Mouse (Mus musculus) thymus, postnatal 0 days (tissue): Measurements from ENCODE around the gene Chil5. TPM values are rescaled to one million over a fixed set of nuclear protein-coding genes. Genes with fewer than 3 reads are reported as not detected.
"Not testable (repeated sequence)": the region's sequence is repeated elsewhere in the genome, so short reads cannot be mapped to it uniquely, and the experiment has no call there.

Experiments used
- DNase-seq: peaks from one replicate; pipeline ENCODE4 v3.0.0-alpha.2; 2015; ENCODE audit warnings: low spot score
- polyA plus RNA-seq: library from polyadenylated mRNA; unstranded; fragments of >200 nt; fragmentation: Nextera tagmentation; extraction: Ambion mirVana; gene quantifications from 2 replicates; pipeline ENCODE4 v1.2.1, GENCODE M21; 2015

Chil5 gene
- 0.14 and 0.26 TPM in 2 replicates for polyA plus RNA-seq

DNA sequence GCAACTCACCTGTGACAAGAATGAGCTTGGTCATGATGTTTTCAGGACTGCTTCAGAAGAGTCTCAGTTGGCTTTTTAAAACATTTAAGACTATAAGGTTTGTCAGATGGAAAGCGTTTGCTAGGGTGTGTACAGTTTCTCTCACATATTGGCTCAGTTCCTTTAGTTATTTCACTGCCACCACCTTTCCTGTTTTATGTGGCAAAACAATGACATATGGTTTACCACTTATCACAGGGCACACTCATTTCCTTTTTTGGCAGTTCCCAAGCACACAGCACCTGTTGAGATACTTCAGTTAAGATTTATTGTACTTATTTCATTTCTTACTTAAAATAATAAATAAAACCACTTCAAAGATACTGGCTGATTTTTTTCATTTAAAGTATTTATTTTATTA, at the start of gene Chil5:
TSS of gene Chil5 (minus strand) at position 34 of the 400 bp plus-strand sequence.
- DNase-seq = peak; percentile 22

DNA sequence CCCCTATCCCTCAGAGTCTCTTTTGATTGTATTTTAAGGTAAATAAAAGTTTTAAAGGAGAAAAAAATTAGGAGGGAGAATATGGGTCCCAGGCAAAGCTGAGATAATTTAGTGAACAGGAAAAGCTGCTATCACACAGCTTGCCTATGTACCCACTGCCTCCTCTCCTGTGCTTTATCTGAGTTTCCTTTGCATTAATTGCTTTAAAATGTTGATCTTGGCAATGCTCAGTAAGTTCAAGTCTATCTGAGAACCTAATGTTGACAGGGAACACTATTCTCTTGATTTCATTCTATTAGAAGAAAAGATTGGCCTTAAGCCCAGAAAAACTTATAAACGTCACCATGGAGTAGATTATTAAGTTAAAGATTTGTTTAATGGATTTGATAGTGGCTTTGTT, 42.2 kb upstream of the Chil5 start:
- DNase-seq = no peak

DNA sequence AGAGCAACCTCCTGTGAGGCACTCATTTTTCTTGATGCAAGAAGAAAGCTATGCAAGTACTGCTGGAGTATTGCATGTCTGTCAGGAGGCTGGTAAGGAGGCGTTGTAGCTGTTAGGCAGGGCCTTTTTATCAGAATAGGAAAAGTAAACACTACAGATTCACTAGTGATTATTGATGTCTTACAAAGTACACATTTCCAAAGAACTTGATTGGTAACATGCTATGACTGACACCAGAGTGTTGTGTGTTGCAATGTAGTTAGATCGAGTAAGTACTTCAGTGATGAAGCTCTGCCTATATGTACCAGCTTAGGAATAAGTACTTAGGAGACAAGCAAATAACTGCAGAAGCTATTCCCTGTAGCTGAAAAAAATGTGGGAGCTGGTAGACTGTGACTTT, 38.4 kb upstream of the Chil5 start:
- DNase-seq = no peak

DNA sequence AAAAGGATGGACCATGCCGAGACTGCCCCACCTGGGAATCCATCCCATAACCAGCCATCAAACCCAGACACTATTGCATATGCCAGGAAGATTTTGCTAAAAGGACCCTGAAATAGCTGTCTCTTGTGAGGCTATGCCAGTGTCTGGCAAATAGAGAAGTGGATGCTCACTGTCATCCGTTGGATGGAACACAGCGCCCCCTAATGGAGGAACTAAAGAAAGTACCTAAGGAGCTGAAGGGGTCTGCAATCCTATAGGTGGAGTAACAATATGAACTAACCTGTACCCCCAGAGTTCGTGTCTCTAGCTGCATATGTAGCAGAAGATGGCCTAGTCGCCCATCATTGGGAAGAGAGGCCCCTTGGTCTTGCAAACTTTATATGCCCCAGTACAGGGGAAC, 35.1 kb upstream of the Chil5 start:
- DNase-seq = peak; percentile 46

DNA sequence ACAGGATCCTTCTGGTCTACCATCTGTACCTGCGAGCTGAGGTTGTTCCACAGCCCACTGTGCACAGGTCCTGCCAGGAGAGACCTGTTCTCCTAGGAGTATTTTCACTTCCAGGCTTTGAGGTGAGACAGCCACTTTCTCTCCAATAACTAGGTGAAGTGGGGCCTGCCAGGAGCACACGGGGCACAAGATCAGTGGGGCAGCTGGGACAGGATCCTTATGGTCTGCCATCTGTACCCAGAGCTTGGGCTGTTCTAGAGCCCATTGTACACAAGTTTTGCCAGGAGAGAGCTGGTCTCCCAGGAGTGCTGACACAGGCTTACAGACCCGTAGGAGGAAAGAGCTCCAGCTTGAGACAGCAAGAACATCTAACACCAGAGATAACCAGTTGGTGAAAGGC, 25.4 kb upstream of the Chil5 start:
- DNase-seq = no peak

DNA sequence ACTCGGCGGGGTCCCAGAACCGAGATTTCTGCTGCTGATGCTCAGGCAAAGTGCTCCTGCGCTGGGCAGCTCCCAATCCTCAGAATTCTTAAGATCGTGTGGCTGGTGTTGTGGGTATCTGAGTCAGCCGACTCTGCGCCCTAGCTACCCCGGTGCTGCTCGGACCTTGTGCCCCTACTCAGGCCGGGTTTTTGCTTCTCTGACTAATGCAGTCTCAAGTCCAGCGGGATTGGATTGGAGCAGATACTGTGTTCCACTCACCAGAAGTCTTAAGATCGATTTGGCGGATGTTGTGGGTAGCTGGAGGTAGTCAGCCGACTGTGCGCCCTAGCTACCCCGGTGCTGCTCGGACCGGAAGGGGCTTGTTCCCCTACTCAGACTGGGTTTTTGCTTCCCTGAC, 19.3 kb upstream of the Chil5 start:
- no peak for DNase-seq

DNA sequence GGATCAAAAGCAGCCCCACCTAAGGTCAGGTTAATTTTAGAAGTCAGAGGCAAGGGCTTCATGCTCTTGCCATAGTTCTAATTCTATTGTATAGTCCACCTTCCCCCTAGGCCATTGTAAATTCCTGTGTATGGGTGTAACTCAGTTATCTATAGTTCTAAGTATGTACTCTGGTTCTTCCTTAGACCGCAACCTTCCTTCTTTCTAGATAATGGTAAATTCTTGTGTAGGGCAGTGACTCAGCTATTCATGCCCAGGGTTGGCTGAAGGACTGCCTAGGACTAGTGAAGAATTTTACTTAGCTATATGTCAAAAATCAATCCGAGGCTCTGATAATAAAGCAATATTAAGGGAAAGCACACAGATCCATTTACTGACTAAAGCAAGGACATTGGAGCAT, 7.7 kb upstream of the Chil5 start:
- DNase-seq = no peak

DNA sequence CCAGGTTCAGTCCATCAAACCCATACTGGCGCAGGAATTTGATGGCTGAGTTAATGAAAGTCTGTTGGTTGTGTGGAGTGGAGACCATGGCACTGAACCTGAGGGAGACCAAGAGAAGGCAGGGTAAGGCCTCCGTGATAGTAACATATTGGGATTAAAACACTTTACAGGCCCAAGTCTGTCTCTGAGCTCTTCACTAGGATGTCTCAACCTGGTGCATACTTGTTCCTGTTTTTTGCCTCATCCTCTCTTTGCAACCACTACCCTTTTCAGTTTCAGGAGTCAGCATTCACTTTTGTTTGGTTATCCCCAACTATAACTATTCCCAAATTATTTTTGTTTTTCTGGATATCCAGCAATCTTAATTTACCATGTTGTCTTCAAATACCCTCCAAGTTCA, 8.5 kb downstream of the Chil5 start:
- DNase-seq = no peak

DNA sequence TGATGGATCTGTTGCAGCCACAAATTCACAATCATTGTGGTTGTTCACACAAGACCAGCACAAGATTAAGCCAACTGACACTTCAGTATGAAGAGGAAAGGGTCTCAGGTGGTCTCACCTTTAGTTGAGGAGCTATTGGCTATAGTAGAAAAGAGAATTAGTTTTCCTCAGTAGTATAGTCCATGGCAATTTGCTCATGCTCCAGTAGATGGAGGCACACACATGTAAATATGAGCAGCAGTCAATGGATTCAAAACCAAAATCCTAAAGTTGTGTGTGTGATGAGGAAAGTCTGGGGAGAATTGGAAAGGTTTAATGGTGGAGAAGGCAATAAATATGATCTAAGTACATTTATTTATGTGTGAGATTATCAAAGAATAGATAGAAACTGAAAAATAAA, 10.8 kb downstream of the Chil5 start:
- DNase-seq = no peak

DNA sequence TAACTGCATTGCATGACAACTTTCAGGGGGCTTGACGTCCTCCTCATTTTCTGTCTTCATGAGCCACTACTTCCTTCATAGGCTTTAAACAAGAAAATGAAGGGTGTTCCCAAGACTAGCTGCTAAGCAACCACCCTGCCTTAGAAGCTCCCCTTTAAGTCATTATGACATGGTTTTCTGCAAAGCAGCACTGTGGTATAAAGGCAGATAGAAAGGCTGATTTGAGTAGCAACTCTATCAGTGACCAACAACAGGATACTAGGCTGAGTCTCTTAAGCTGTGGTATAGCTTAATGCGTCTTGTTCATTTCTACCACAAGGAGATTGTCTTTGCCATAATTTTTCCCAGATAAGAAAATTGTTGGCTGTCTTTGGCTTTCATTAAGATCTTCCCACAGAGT, 18.1 kb downstream of the Chil5 start, which contains the start of gene Pifo:
TSS of gene Pifo (minus strand) at position 101 of the 400 bp plus-strand sequence.
- DNase-seq = no peak

DNA sequence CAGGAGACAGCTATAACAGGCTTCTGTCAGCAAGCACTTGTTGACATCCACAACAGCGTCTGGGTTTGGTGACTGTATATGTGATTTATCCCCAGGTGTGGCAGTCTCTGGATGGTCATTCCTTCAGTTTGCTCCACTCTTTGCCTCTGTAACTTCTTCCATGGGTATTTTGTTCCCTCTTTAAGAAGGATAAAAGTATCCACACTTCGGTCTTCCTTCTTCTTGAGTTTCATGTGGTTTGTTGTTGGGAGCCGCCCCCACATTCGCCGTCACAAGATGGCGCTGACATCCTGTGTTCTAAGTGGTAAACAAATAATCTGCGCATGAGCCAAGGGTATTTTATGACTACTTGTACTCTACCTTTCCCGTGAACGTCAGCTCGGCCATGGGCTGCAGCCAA, 29.3 kb downstream of the Chil5 start:
- DNase-seq = not testable (repeated sequence)

DNA sequence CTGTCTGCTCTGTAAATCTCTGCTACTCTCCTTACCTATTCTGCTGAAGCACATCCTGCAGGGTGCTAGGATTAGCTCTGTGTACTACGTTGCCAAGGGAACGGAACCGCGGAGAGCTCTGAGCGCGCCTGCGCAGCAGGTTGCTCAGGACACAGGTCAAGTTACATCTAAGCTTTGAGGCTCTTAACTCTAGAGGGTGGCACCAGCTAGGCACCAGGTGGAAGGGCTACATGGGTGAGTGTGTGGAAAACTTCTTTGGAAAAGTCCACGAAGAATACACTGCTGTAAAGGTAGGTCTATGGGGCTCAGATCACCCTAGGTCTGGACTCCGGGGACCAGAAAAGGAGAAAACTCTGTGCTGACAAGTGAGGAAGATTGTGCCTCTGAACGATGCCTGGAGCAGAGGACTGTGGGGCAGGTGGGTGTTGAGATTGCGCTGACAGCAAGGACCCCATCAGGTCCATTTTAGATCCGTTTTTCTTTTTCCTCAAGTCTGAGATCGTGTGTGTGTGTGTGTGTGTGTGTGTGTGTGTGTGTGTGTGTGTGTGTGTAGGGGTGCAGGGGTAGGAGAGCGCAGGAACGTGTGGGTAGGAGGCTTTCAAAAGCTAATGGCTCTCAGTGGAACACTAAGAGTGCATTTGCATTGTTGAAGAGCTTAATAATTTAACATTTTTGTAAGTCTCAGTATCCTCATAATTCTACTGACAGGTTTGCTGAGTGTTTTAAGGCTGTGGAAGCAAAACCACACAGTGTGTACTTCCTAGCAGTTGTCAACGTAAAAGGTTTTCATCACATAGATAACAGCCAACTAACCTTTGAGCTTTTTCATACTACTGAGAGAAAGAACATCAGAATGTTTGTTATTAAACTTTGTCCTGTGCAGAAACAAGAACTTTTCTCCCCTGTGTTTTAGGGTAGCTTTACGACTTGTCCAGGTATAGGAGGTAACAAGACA, 30.9 kb downstream of the Chil5 start:
- DNase-seq = peak; percentile 48

DNA sequence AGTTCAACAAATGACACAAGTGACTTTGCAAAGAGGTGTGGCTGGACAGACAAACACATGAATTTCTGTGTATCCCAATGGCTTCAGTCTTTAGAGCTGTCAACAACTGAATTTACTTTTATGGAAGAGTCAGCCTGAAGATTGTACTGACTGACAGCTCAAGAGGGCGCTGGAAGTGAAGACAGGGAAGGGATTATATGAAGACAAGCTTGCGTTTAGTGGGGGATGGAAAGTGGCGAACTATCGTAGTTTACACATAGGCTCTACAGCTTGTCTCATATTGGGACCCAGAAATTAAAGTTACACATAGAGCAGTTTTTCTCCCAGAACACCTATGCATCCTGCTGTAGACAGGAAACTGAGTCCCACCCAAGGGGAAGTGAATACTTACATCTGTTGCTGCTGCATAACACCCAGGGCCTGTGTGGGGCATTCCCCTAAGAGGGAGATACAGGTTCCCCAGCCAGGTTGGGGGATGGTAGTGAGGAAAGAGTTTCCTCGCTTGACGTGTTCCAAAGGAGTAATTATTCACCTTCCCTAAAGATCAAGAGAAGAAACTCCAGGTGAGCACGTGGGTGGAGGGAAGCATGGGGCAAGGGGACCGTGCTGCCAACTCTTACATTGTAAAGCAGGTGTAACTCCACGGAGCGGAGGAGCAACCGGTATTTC, 31.8 kb downstream of the Chil5 start:
- no peak for DNase-seq

DNA sequence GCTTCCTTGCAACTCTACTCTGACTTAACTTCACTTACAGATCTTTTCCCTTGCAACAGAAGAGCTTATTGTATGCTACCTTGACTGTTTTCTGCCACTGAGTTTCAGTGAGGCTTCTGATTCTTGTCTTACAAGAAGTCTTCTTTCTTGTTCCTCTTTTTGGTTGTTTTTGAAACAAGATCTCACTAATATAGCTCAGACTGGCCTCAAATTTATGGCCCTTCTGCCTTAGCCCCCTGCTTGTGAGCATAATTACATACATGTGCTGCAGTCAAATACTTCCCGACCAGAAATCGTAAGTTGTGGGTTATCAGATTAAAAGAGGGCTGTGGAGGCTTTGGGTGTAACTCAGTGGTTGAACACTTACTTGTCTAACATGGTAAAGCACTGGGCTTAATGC, 37.9 kb downstream of the Chil5 start:
- no peak for DNase-seq

DNA sequence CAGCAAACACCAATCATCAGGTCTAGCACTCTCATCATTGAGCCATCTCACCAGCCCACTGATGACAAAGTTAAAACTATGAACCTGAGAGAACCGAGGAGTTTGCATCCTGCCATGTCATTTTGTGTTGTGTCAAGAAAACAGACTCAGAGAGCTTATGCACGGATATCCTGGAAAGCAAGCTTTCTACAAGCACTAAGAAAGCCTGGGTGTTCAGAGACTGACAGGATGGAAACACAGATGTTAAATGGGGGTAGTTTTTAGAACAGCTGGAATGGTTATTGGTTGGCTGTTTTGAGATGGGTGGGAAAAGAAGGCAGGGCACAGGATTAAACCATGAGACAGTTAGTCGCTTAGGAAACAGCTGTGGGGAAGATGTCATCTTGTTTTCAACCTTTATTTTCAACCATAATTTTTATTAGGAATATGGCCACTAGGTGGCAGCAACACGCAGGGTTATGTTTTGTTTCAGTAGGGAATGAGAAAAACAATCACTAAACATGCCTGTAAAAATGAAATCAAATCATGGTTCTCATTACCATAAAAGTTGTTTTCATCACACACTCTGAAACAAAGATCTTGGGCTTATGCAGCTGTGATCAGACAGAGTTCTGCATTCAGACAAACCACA, 40.8 kb downstream of the Chil5 start:
- DNase-seq = peak; percentile 66

DNA sequence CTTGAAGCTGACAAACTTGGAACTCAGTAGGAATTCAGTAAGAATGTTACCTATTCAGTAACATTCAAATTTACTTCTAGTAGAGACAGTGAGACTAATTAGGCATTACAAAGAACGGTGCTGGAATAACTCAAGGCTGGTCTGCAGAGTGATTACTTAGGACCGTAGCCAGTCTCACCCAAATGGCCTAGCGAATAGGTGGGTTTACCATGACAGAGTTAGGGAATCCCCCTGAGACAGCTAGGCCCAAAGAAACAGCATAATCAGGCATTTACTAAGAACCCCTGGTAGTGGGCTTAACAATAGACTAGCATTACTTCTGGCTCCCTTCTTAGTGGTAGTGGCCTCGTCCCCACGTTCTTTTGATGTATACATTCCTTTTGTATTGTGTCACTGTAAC, 43.0 kb downstream of the Chil5 start:
- not testable (repeated sequence) for DNase-seq

DNA sequence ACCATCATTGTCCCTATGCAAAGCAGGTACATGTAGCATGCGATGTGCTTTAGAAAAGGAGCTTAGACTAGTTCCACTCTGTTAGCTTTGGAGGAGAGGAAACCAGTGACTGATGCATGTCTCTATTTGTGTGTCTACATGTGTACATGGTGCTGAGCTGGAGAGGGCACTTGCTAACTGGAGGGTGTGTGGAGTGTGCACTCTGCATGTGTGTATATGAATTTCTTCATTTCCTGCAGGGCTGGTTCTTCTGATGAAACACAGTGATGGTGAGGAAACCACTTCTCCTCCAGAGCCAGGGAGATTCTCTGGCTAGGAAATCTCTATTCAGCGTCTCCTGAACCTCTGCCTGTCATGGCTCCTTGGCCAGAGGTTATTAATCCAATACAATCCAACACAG, 58.4 kb downstream of the Chil5 start:
- no peak for DNase-seq

DNA sequence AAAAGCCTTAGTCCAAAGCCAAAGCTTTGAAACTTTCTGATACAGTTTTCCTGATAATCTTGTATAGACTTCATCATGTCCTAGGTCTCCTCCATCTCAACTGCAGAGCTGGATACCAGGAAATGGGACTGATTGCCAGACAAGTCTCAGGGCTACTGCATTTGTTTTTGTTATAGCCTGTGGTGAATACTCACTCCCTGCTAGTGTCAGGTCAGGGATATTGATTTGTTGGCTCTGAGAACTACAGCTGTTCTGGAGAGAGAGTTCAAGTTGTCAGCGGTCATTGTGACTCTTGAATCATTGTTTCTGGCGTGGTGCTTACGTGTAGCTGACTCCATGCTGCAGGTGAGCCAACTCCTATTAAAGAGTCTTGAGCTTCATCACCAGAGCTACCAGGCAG, 59.2 kb downstream of the Chil5 start, which contains the start of gene Ovgp1:
TSS of gene Ovgp1 (plus strand) at position 301 of the 400 bp plus-strand sequence.
- no peak for DNase-seq

DNA sequence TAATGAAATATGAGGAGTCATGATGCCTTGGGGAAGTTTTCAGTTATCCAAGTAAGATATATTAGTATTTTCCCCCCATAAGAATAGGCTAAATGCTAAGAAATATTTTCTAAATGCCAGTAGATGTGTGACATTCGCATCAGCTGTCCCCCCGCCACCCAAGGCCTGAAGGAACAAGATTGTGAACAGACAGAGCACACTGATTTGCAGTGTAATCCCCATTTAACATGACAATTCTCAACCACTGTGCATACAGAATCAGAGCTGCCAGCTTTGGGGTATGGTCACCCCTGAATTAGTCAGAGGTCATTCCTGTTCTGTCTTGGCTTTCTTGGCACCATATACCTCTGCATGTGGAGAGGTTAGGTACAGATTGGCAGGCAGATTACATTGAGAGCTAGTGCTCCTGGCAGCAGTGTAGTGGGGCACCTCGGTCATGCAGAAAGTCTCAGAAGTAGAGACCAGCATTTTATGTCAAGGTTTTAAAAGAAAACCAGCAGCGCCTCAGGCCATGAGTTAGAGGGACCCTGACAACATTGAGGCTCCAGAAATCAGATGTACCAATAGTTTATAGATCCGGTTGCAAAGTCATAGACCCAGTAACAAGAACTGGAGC, 60.7 kb downstream of the Chil5 start:
- DNase-seq = no peak
